Mouse (Mus musculus): ENCODE data around the gene Glis3. TPM values are rescaled to one million over a fixed set of nuclear protein-coding genes. Genes with fewer than 3 reads are reported as not detected.

Gene Glis3
- total RNA-seq, 1 experiment: 3.3 TPM

DNA sequence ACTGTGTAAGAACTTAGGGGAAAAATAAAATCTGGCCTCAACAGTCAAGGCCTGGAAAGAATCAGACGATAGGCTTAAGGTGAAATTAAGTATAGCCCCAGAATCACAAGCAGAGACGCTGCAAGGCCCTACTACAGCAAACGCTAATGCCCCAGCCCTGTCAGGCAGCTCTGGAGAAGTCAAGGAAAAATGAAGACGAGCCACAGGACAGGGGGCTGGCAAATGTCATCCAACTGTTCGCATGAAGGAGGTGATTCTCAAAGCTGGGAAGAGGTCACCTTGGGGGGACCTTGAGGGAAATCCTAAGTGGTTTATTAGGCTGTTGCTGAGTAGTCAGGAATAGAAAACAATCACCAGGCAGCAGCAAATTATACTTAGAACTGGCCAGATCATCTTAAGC lies 214.1 kb downstream of the Glis3 start:
- in situ Hi-C loops (cut with MboI; ENCODE audit: low sequenced_read_pairs in 2 of 2, unreplicated experiment in 2 of 2): no loop called here
- no peaks in the 10 kb centered on the region for H3K4me1 ChIP-seq (ENCODE audit: control insufficient read depth in 2 of 2, insufficient read depth in 2 of 2, low read length in 2 of 2, poor library complexity in 1 of 2)
- no peak for DNase-seq (ENCODE audit: low read depth, low spot score)
- no peaks in the 10 kb centered on the region for H3K9me3 ChIP-seq (ENCODE audit: control insufficient read depth, insufficient read depth, low read depth, low read length)
- H3K9ac ChIP-seq (ENCODE audit: insufficient read depth, low read depth, low read length, poor library complexity, severe bottlenecking): no peak overlapping the region
- no peak overlapping the region for H3K27ac ChIP-seq (ENCODE audit: insufficient read depth, low read depth, low read length, poor library complexity, severe bottlenecking)
- no peak for TF ChIP-seq ZNF384 (IDR thresholded peaks at IDR 0.05; ENCODE audit: low read depth, low read length)
- TF ChIP-seq CHD2 (IDR thresholded peaks at IDR 0.05; ENCODE audit: low read depth, low read length): no peak
- no peak for TF ChIP-seq HCFC1 (IDR thresholded peaks at IDR 0.05; ENCODE audit: borderline replicate concordance, insufficient read depth, low read length)
- no peak for TF ChIP-seq ZC3H11A (IDR thresholded peaks at IDR 0.05; ENCODE audit: borderline replicate concordance, low read depth, low read length)
- TF ChIP-seq MAFK (IDR thresholded peaks at IDR 0.05; ENCODE audit: insufficient read depth, low read depth, low read length): no peak
- H3K36me3 ChIP-seq (ENCODE audit: control insufficient read depth, insufficient read depth, low read length, poor library complexity, severe bottlenecking): no peaks in the 10 kb centered on the region
- H3K4me3 ChIP-seq (ENCODE audit: insufficient read depth in 1 of 2, low read depth in 1 of 2, low read length in 2 of 2, poor library complexity in 1 of 2, severe bottlenecking in 1 of 2): no peak overlapping the region

DNA sequence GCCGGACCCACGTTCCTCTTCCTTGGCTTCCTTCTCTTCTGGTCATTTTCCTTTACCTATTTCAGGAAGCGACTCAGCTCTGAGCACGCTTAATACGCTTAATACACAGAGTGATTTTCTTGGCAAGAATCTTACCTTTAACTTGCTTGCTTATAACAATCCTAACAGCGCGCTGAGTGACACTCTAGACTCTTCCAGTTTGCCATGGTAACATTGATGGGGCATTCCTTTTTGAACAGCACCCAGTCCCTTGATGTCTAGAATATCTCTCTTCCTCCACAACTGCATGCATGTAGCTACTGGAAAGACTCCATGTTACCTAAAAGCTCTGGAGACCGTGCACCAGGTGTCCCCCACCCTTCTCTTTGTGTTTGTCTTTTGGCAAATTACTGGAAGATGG lies 225.5 kb downstream of the Glis3 start:
- in situ Hi-C loops (cut with MboI; ENCODE audit: low sequenced_read_pairs in 2 of 2, unreplicated experiment in 2 of 2): no loop called here
- H3K36me3 ChIP-seq (ENCODE audit: control insufficient read depth, insufficient read depth, low read length, poor library complexity, severe bottlenecking): no peaks in the 10 kb centered on the region
- DNase-seq (ENCODE audit: low read depth, low spot score): no peak
- H3K9ac ChIP-seq (ENCODE audit: insufficient read depth, low read depth, low read length, poor library complexity, severe bottlenecking): no peak overlapping the region
- no peaks in the 10 kb centered on the region for H3K4me1 ChIP-seq (ENCODE audit: control insufficient read depth in 2 of 2, insufficient read depth in 2 of 2, low read length in 2 of 2, poor library complexity in 1 of 2)
- no peak for TF ChIP-seq MAFK (IDR thresholded peaks at IDR 0.05; ENCODE audit: insufficient read depth, low read depth, low read length)
- H3K27ac ChIP-seq (ENCODE audit: insufficient read depth, low read depth, low read length, poor library complexity, severe bottlenecking): no peak overlapping the region
- H3K4me3 ChIP-seq (ENCODE audit: insufficient read depth in 1 of 2, low read depth in 1 of 2, low read length in 2 of 2, poor library complexity in 1 of 2, severe bottlenecking in 1 of 2): no peak overlapping the region
- no peaks in the 10 kb centered on the region for H3K9me3 ChIP-seq (ENCODE audit: control insufficient read depth, insufficient read depth, low read depth, low read length)

- Histone ChIP-seq H3K4me1 (ENCODE audit: control insufficient read depth in 2 of 2, insufficient read depth in 2 of 2, low read length in 2 of 2, poor library complexity in 1 of 2) (no peaks in the 10 kb centered on the region), H3K36me3 (ENCODE audit: control insufficient read depth, insufficient read depth, low read length, poor library complexity, severe bottlenecking) (no peaks in the 10 kb centered on the region), H3K9me3 (ENCODE audit: control insufficient read depth, insufficient read depth, low read depth, low read length) (no peaks in the 10 kb centered on the region), H3K4me3 (ENCODE audit: insufficient read depth in 1 of 2, low read depth in 1 of 2, low read length in 2 of 2, poor library complexity in 1 of 2, severe bottlenecking in 1 of 2) (no peak overlapping the region), H3K9ac (ENCODE audit: insufficient read depth, low read depth, low read length, poor library complexity, severe bottlenecking) (no peak overlapping the region), H3K27ac (ENCODE audit: insufficient read depth, low read depth, low read length, poor library complexity, severe bottlenecking) (no peak overlapping the region)
- no peak for TF ChIP-seq ZNF384 (IDR thresholded peaks at IDR 0.05; ENCODE audit: low read depth, low read length)
- in situ Hi-C loops (cut with MboI; ENCODE audit: low sequenced_read_pairs in 2 of 2, unreplicated experiment in 2 of 2): no loop called here
- no peak for DNase-seq (ENCODE audit: low read depth, low spot score)
These were observed 226.8 kb downstream of the Glis3 start for GRCm38 (mm10) chr19:28452951-28453520.

- H3K9me3 ChIP-seq (ENCODE audit: control insufficient read depth, insufficient read depth, low read depth, low read length): no peaks in the 10 kb centered on the region
- H3K4me3 ChIP-seq (ENCODE audit: insufficient read depth in 1 of 2, low read depth in 1 of 2, low read length in 2 of 2, poor library complexity in 1 of 2, severe bottlenecking in 1 of 2): no peak overlapping the region
- in situ Hi-C loops (cut with MboI; ENCODE audit: low sequenced_read_pairs in 2 of 2, unreplicated experiment in 2 of 2): no loop called here
- H3K27ac ChIP-seq (ENCODE audit: insufficient read depth, low read depth, low read length, poor library complexity, severe bottlenecking): no peak overlapping the region
- TF ChIP-seq ZNF384 (IDR thresholded peaks at IDR 0.05; ENCODE audit: low read depth, low read length) (no peak), HCFC1 (IDR thresholded peaks at IDR 0.05; ENCODE audit: borderline replicate concordance, insufficient read depth, low read length) (no peak), CHD2 (IDR thresholded peaks at IDR 0.05; ENCODE audit: low read depth, low read length) (no peak), ZC3H11A (IDR thresholded peaks at IDR 0.05; ENCODE audit: borderline replicate concordance, low read depth, low read length) (no peak), MAFK (IDR thresholded peaks at IDR 0.05; ENCODE audit: insufficient read depth, low read depth, low read length) (no peak)
- H3K9ac ChIP-seq (ENCODE audit: insufficient read depth, low read depth, low read length, poor library complexity, severe bottlenecking): no peak overlapping the region
- no peaks in the 10 kb centered on the region for H3K36me3 ChIP-seq (ENCODE audit: control insufficient read depth, insufficient read depth, low read length, poor library complexity, severe bottlenecking)
- no peak for DNase-seq (ENCODE audit: low read depth, low spot score)
- no peaks in the 10 kb centered on the region for H3K4me1 ChIP-seq (ENCODE audit: control insufficient read depth in 2 of 2, insufficient read depth in 2 of 2, low read length in 2 of 2, poor library complexity in 1 of 2)
These were observed 231.1 kb downstream of the Glis3 start for GRCm38 (mm10) chr19:28448811-28449210.

- TF ChIP-seq HCFC1 (IDR thresholded peaks at IDR 0.05; ENCODE audit: borderline replicate concordance, insufficient read depth, low read length) (no peak), MAFK (IDR thresholded peaks at IDR 0.05; ENCODE audit: insufficient read depth, low read depth, low read length) (no peak)
- Histone ChIP-seq H3K36me3 (ENCODE audit: control insufficient read depth, insufficient read depth, low read length, poor library complexity, severe bottlenecking) (no peaks in the 10 kb centered on the region), H3K9ac (ENCODE audit: insufficient read depth, low read depth, low read length, poor library complexity, severe bottlenecking) (no peak overlapping the region), H3K4me3 (ENCODE audit: insufficient read depth in 1 of 2, low read depth in 1 of 2, low read length in 2 of 2, poor library complexity in 1 of 2, severe bottlenecking in 1 of 2) (no peak overlapping the region), H3K9me3 (ENCODE audit: control insufficient read depth, insufficient read depth, low read depth, low read length) (no peaks in the 10 kb centered on the region), H3K27ac (ENCODE audit: insufficient read depth, low read depth, low read length, poor library complexity, severe bottlenecking) (no peak overlapping the region), H3K4me1 (ENCODE audit: control insufficient read depth in 2 of 2, insufficient read depth in 2 of 2, low read length in 2 of 2, poor library complexity in 1 of 2) (no peaks in the 10 kb centered on the region)
- in situ Hi-C loops (cut with MboI; ENCODE audit: low sequenced_read_pairs in 2 of 2, unreplicated experiment in 2 of 2): no loop called here
- no peak for DNase-seq (ENCODE audit: low read depth, low spot score)
These were observed 237.7 kb downstream of the Glis3 start for GRCm38 (mm10) chr19:28442161-28442560.

All from ES-E14 (cell line).